ENCODE assay signal across 8 mouse cellular contexts in the genomic region with DNA sequence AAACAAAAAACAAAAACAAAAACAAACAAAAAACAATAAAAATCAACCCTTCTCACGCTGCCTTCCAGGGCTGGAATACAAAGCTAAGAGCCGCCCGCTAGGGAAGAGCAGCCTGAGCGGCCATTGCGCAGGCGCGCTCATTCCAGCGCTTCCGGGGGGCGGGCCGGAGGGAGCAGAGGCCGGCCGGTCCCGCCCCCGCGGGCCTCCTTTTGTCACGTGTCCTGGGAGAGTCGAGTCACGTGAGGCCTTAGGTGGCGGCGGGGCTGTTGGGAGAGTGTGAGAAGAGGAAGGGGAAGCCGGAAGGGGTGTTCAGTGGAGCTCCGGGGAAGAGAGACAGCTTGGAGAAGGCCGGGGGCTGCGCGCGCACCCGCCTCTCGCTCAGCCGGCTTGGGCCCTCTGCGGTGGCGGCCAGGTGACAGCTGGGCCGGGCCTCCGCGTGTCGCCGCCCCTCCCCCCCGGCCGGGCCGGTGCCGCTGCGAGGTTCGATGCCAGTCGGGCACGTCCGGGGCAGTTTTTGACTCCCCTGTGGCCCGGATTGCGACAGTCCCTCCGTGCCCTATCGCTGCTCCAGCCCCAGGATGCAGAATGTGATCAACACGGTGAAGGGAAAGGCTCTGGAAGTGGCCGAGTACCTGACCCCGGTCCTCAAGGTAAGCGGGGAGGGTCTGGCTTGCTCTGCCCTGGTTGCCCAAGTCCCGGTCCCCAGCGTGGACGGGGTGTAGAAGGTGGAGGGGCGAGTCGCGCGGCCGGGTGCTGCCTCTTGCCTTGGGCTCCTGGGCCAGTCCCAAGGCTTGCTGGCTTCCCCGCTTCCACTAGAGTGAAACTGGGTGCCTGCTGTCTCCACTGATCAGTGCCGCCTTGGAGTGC. TPM values are rescaled to one million over a fixed set of nuclear protein-coding genes. Genes with fewer than 3 reads are reported as not detected.
DNase-seq lines count a peak whose midpoint lies in the region; ATAC-seq lines count a peak whose summit lies in the region.

A gene (minus strand): TSS at position 185 of the 867 bp plus-strand sequence.
A gene (plus strand): TSS at position 264 of the 867 bp plus-strand sequence.

- H3K36me3 ChIP-seq in hindbrain, embryonic 11.5 days (ENCODE audit: control insufficient read depth, insufficient read depth, low read length) = no peaks in the 10 kb centered on the region

- H3K27me3 ChIP-seq in hindbrain, embryonic 11.5 days (ENCODE audit: control insufficient read depth, insufficient read depth, low read length) = no peaks in the 10 kb centered on the region

- ATAC-seq in hindbrain, embryonic 11.5 days (ENCODE audit: low FRiP score) = peak; percentile 99

- peak within 1 kb of the TSS; percentile 82 for H3K9ac ChIP-seq in hindbrain, embryonic 11.5 days (ENCODE audit: low read depth, low read length)

- H3K9me3 ChIP-seq in hindbrain, embryonic 11.5 days (ENCODE audit: control insufficient read depth, low read length) = no peaks in the 10 kb centered on the region

- DNase-seq in Muller cell, postnatal 12 days (ENCODE audit: inconsistent ontology term) = peak; percentile 99
- peak; percentile 96 for DNase-seq in cerebellum, adult 9-11 months
- peak; percentile 90 to 96 for DNase-seq in frontal cortex, adult 2 months (ENCODE audit: extremely low spot score in 1 of 2, low spot score in 1 of 2)
- DNase-seq in hindbrain, embryonic 11.5 days (ENCODE audit: low spot score) = peak; percentile 99
- peak; percentile 94 to 96 for DNase-seq in layer of hippocampus, postnatal 10 days (ENCODE audit: low spot score in 2 of 2)
- DNase-seq in lung, postnatal 10 days = peak; percentile 98
- peak; percentile 96 for DNase-seq in ovary, postnatal 36 days (ENCODE audit: low spot score)
- peak; percentile 96 for DNase-seq in thymus, postnatal 25 days

- WGBS in hindbrain, embryonic 11.5 days = under 1% methylated on average over 49 of the region's 64 CpGs

- peak within 1 kb of the TSS; percentile 82 for H3K4me3 ChIP-seq in hindbrain, embryonic 11.5 days (ENCODE audit: low read depth, low read length)

- H3K4me1 ChIP-seq in hindbrain, embryonic 11.5 days (replicated peaks; ENCODE audit: control insufficient read depth, insufficient read depth, low read length) = peaks cover 3% of the 10 kb centered on the region; the same call in 1 of the 2 replicates

- peak within 1 kb of the TSS; percentile 80 for H3K4me2 ChIP-seq in hindbrain, embryonic 11.5 days (replicated peaks; ENCODE audit: low read depth, low read length)

- H3K27ac ChIP-seq in hindbrain, embryonic 11.5 days (ENCODE audit: low read depth, low read length) = peak within 1 kb of the TSS; percentile 84

RNA-seq across cellular contexts. Expression of the first gene that starts in this region (rescaled TPM):
- 24.5 and 28.2 TPM in 2 replicates for polyA plus RNA-seq in frontal cortex, adult 2 months (2012; rRNA removed)
- polyA plus RNA-seq in hindbrain, embryonic 11.5 days (2014; fragmentation: Nextera tagmentation; extraction: Ambion mirVana) = 20.1 and 21.8 TPM in 2 replicates
- total RNA-seq in layer of hippocampus, postnatal 10 days (2021) = 10 to 100 TPM; 53.8 to 55.8 TPM

RNA-seq across cellular contexts. Expression of the second gene that starts in this region (rescaled TPM):
- 34.4 and 39.3 TPM in 2 replicates for polyA plus RNA-seq in frontal cortex, adult 2 months (2012; rRNA removed)
- polyA plus RNA-seq in hindbrain, embryonic 11.5 days (2014; fragmentation: Nextera tagmentation; extraction: Ambion mirVana) = 44.4 and 46.3 TPM in 2 replicates
- total RNA-seq in layer of hippocampus, postnatal 10 days (2021) = 10 to 100 TPM; 44.3 to 45.9 TPM

Comparison
In these comparisons a context has a peak if more than half of its experiments do, and no peak if none do; other contexts are left out.
1. Peak in every context shown above with its lines: DNase-seq, ATAC-seq, H3K4me3 ChIP-seq and H3K27ac ChIP-seq.